Mouse (Mus musculus) thymus, postnatal 0 days (tissue): ENCODE results near the gene Asic2. TPM values are rescaled to one million over a fixed set of nuclear protein-coding genes. Genes with fewer than 3 reads are reported as not detected.

Experiments used
- DNase-seq: peaks from one replicate; pipeline ENCODE4 v3.0.0-alpha.2; 2015; ENCODE audit warnings: low spot score
- polyA plus RNA-seq: library from polyadenylated mRNA; unstranded; fragments of >200 nt; fragmentation: Nextera tagmentation; extraction: Ambion mirVana; gene quantifications from 2 replicates; pipeline ENCODE4 v1.2.1, GENCODE M21; 2015

Gene Asic2
- polyA plus RNA-seq, 1 experiment from 2014 or later: not detected

DNA sequence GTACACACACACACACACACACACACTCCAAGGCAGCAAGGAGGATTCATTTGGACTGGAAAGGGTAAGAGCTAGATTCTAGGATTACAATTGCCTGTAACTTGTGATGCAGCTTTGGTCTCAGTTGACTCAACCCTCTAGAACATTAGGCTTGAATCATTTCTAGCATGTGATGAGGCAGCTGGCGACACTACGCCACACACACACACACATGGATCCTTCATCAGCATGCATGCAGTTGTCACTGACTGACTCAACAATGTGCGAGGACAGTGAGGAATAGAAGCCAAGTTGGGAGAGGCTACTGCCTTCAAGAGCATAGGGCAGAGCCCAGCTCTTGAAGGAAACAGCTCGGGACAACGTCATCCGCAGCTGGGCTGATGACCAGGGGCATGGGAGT, 843.9 kb downstream of the Asic2 start:
- no peak for DNase-seq

GRCm38 (mm10) chr11:81120024-81120576, 848.2 kb downstream of the Asic2 start:
- no peak for DNase-seq

GRCm38 (mm10) chr11:81118055-81118454, 850.2 kb downstream of the Asic2 start:
- no peak for DNase-seq

DNA sequence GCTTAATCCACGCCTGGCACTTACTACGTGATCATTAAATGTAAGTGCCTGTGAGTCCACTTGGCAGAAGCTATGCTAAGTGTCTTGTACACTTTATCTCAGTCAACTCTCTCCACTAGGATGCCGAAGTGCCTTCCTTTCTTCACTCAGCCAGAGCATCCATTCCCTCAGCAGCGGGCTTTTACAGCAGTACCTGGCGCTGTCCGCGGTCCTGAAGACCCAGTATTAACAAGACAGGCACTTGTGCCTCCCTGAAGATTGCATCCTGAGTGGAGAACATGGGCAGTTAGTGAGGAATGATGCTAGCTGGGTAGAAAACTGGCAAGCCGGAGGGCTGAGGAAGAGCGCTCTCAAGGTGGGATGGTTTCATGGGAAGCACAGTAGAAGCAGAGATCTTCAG, 852.6 kb downstream of the Asic2 start:
- no peak for DNase-seq

DNA sequence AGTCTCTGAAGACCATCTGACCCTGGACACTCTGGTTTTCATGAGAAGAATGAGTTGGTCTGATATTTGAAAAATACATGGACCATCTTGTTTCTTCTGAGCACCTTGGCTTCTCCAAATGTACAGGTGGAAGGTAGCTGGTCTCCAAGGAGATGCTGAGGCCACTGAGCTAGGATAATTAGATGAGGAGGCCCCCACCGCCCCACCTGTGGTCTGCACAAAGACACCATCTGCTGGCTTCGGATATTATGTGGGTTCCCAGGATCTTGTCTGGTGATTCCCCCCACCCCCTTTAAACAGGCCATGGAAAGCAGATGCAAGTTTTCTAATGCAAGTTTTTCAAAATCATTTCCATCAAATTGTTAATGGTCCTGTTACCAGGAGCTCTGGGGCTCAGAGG, 856.6 kb downstream of the Asic2 start:
- no peak for DNase-seq

- no peak for DNase-seq
These were observed 858.2 kb downstream of the Asic2 start for GRCm38 (mm10) chr11:81110049-81110448.

GRCm38 (mm10) chr11:81106949-81107348, 861.3 kb downstream of the Asic2 start:
- no peak for DNase-seq

DNA sequence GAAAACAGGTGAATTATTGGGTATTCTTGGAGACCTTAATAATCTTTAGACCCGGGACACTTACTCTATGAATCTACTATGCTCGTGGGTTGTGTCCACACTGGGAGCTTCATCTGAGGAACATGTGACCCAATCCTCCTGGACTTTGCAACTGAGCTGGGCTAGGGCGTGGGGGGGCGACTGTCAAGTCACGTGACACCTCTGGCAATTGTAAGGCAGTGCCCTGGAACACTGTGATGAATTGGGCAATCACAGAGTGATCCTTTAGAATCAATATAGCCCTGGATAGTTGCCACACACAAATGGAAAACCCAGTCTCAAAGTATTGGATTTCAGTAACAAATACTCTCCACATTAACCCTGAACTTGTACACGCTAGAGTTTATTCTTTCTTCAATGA, 867.4 kb downstream of the Asic2 start:
- DNase-seq: no peak

DNA sequence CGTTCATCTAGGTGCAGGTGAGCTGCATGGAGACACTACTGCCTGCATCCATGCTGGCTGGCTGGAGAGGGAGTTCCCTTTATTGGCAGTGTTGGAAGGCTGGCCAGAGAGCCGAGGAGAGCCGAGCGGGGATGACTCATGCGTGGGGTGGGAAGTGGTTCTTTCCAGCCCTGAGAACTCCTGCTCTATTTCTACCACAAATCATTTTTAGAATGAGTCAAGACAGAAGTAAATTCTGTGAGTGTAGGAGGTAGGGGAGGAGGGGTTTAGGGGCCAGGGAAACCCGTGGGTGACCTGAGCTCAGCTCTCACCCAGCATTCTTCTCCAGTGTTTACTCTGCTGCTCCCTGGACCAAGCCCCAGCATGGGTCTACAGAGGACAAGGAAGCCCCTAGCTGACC, 872.2 kb downstream of the Asic2 start:
- DNase-seq: no peak

- DNase-seq: no peak
These were observed 873.7 kb downstream of the Asic2 start for GRCm38 (mm10) chr11:81094581-81094980.

- no peak for DNase-seq
These were observed 876.1 kb downstream of the Asic2 start for GRCm38 (mm10) chr11:81092161-81092560.

DNA sequence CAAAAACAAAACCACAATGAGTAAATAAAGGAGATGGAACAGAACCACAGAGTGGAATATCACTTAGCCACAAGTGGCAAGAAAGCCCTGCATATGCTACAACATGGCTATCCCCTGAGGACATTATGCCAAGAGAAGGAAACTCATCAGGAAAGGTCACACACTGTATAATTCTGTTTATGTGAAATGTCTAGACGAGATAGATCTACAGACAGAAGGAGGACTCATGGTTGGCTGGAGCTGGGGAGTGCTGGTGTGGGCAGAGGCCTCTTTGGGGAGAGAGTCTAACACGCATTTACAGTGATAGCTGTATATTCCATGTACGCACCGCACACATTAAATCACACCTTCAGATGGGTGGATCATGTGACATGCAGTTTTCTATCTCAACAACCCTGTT, 884.4 kb downstream of the Asic2 start:
- no peak for DNase-seq

- DNase-seq: no peak
These were observed 888.0 kb downstream of the Asic2 start for GRCm38 (mm10) chr11:81080076-81080805.

DNA sequence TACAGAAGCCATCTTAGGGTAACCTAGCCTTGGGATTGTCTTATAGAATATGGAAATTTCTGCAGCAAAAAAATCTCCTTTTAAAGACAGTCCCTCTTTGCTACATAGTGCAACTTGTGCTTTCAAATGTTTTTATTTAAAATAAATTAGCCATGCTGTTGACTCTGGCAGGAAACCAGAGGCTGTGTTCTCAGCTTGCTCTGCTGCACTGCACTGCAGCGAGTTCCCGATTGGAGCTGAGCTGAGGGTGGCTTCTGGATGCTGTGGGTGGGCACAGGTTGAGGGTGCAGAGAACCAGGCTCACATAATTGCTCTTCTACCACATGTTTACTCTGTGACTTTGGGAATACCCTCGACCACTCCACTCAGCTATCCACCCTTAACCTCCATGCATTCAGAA, 889.0 kb downstream of the Asic2 start:
- no peak for DNase-seq

DNA sequence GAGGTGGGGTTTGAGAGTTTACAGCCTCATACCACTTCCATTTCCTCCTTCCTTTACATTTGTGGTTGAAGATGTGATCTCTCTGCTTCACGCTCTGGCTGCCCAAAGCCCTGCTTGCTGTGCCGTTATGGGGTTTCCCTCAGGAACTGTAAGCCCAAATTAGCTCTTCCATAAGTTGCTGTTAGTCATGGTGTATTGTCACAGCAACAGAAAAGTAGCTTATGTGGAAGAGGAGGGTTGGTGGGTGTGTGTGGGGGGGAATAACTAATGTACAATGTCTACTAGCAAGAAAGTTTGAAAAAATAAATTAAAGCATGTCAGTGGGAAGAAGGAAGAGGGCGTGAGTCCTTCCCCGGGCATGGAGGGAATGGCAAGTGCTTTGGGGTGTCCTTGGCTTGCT, 896.4 kb downstream of the Asic2 start:
- DNase-seq: no peak

DNA sequence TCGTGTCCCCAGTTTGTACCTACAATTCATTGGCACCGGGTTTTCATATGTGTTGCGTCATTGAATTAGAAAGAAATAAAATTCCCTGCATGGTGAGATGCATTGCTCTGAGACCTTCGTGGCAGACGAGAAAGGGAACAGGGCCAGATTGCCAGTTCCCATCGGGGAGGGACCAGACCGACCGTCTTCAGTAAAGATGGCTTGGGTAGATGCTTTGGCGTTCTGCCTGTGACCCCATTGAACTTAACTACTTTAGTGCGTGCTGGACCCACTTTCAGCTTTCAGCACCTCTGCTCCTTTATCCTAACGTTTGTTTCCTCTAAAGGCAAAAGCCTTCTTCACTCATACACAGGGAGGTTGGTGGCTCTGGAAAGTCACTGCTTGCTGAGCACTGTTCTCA, 902.9 kb downstream of the Asic2 start:
- no peak for DNase-seq

DNA sequence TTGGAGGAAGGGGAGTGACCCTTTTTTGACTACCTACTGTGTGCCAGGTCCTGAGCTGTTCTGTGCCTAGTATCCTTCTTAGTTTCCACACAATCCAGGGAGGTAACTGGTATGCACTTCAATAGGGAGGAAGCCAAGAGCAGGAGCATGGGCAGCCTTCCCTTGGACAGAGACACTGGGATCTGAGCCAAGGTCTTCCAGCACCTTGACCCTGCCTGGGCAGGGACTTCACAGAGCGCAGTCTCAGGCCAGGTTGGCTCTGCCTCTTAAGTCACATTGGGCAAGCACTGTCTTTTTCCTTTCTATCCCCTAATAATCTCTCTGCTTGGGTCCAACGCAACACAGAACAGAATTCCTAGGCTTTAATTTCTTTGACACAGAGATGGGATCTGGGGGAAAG, 904.3 kb downstream of the Asic2 start:
- DNase-seq: no peak

GRCm38 (mm10) chr11:81060077-81060476, 908.2 kb downstream of the Asic2 start:
- DNase-seq: no peak

DNA sequence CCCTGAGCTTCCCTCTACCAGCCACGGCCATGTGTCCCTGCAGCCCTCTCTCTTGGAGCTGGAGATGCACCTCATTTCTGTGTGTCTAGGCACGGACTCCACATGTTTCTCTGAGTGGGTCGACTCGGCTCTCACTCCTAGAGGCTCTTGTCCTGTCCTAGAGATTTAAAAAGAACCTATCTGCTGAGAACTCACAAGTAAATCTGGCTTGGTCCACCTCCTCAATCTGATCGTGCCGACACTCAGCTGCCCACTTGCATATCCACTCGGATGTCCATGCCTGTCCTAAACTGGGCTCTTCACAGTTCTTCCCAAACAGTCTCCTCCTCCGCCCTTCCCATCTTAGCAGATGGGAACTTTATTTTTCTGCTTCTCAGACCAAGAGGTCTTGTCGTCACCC, 908.7 kb downstream of the Asic2 start:
- DNase-seq: no peak

GRCm38 (mm10) chr11:81057506-81057905, 910.8 kb downstream of the Asic2 start:
- no peak for DNase-seq

DNA sequence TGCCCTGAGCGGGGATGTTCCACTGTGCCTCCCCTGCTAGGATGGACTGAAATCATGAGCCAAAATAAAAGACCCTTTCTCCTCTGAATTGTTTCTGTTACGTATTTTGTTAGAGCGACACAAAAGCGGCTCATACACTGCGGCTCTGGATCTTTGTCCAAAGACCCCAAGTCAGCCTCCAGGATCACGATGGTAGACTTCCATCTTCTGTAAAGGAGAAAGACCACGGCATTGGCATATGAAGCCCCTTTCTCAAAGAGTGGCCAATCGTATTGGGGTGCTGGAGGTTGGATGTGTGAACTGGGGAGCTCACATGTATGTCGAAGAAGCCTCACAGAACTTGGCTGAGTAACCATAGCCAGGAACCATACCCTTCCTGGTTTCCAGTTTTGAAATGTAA, 911.5 kb downstream of the Asic2 start:
- no peak for DNase-seq

DNA sequence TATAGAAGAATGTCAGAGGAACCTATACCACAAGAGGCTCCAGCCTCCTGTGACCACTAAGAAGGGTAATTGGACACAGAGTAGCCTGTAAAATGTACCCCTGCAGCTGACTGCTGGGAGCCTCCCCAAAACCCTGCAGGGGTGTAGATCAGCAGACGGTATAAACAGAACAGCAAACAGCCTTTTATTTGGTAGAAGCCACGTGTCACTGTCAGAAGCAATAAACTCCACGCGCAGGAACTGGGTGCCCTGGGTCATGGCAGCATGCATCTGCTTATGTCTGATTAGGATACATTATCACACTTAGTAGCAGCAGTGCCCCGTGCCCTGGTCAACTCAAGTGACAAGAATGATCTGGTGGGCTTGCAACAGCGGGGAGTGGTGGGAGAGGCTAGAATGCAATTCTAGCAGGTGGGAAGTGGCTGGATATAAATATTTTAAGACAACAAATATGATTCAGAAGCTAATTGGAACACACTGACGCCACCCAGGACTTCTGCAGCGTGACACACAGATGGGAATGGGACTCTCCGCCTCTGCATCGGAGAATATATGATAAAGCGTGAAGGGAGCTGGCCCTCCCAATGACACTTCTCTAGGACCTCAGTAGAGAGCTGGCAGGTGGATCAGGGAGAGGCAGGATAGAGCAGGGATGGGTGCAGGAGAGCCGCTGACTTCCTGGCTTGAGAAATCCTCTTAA, 912.7 kb downstream of the Asic2 start:
- no peak for DNase-seq

DNA sequence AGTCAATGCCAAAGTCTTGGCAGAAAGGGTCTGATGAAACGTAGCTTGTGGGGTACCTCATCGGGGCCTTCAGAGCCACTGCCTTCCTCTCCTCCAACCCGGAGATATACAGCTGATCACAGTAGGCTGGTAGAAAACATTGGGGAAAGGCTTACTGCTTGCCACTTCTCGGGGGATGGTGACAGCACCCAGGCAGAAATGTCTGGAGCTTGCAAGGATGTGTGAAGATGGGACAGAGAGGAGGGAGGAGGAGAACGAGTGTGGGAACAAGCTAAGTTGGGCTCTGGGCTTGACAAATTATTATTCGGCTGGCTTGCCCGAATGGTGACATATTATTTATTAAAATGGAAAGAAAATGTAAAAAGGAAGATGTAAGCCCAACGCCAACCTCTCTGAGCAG, 914.4 kb downstream of the Asic2 start:
- no peak for DNase-seq
